Mouse (Mus musculus) G1E (cell line): Measurements from ENCODE around the gene Tm4sf5.
"Not testable (repeated sequence)": the region's sequence is repeated elsewhere in the genome, so short reads cannot be mapped to it uniquely, and the experiment has no call there.

Source experiments
- CTCF ChIP-seq: IDR thresholded peaks from 2 replicates; pipeline ENCODE4 v1.5.1; 2012; ENCODE audit warnings: low read depth, low read length, inconsistent platforms, mixed read lengths
- GATA1 ChIP-seq: IDR thresholded peaks from 2 replicates; pipeline ENCODE4 v1.6.1; 2012; ENCODE audit warnings: borderline replicate concordance, low read length, inconsistent platforms, mixed read lengths
- GATA2 ChIP-seq: IDR thresholded peaks from 2 replicates; pipeline ENCODE4 v1.6.1; 2012; ENCODE audit warnings: low read depth, low read length, inconsistent platforms, borderline replicate concordance
- POLR2AphosphoS5 ChIP-seq: IDR thresholded peaks from 2 replicates; pipeline ENCODE4 v1.6.1; 2012; ENCODE audit warnings: low read depth, low read length, inconsistent platforms; ENCODE audit not compliant: insufficient replicate concordance

DNA sequence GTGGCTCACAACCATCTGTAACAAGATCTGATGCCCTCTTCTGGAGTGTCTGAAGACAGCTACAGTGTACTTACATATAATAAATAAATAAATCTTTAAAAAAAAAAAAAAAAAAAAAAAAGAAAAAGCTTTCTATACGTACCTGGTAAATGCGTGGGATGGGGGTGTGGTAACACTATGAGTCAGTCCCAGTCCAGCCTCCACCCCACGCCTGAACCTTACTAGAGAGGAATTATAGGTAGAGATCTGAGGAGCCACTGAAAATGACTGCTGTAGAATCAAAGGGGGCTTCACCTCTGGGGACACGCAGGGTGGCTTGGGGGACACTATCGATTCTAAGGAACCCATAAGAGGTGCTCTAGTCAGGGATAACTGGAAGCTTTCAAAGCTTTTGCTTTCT lies 31.8 kb upstream of the Tm4sf5 start:
- TF ChIP-seq CTCF, GATA1, GATA2, POLR2AphosphoS5: not testable (repeated sequence)
